16 mouse cellular contexts compared by ENCODE assay signal in the genomic region with DNA sequence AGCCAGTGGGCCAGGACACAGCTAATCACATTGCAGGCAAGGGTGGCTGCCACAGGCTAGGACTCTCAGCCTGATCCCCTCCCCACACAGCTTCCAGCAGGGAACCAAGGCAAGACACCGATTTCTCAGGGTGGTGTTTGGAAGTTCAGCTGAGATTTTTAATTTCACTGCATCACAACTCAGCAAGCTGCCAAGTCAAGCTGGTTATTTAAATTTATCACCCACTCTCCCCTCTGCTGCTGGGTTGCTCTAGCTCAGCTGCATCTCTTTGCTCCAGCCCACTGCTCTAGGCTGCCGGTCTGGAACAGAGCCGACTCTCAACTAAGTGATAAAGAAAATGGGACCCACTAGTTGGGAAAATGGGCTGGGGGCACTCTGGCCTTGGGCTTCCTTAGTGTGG.
A peak's percentile ranks its signal among the peaks of the same experiment; 100 is the strongest.
DNase-seq lines count a peak whose midpoint lies in the region; ATAC-seq lines count a peak whose summit lies in the region.
"Had no signal": no experiment of that assay in that cellular context is flagged by ENCODE, and none has a peak within 500 bp of the region (broad histone marks: within the 10 kb centered on the region; RNA-seq: fewer than 3 reads in every experiment).

No protein-coding gene starts in this region.

- DNase-seq in brain, adult 2 months (ENCODE audit: low read depth, low spot score) = peak; percentile 78
- peak; percentile 7 to 14 for DNase-seq in frontal cortex, postnatal 14 days (ENCODE audit: low spot score in 2 of 2)
- DNase-seq in layer of hippocampus, postnatal 36 days = peak; percentile 12 to 43
- peak; percentile 31 to 36 for DNase-seq in right cerebral cortex, adult 2 months (ENCODE audit: low spot score in 2 of 2)
- DNase-seq in cerebellum, adult 11-12 months = no peak
- no peak for DNase-seq in urinary bladder, postnatal 4 days (ENCODE audit: low spot score in 2 of 2)
- DNase-seq: cerebellum, postnatal 36 days; gastrocnemius, postnatal 10 days; liver; liver, postnatal 0 days; thymus, adult 18-20 months had no signal

- ATAC-seq in inflammation-experienced regulatory T-cells, adult 6 months = no peak
- ATAC-seq: CD4-positive, CD25-positive, alpha-beta regulatory T cell, adult 4 months; forebrain, embryonic 15.5 days; intestine, embryonic 16.5 days; liver, postnatal 0 days; midbrain, embryonic 16.5 days had no signal

Comparison
In these comparisons a context has a peak if more than half of its experiments do, and no peak if none do; other contexts are left out.
1. DNase-seq: peak in brain, adult 2 months (single experiment), frontal cortex, postnatal 14 days (2 of 2), layer of hippocampus, postnatal 36 days (2 of 2) and right cerebral cortex, adult 2 months (2 of 2); none in cerebellum, adult 11-12 months (single experiment) and urinary bladder, postnatal 4 days (0 of 2).